Mouse (Mus musculus) limb, embryonic 10.5 days (tissue): ENCODE results near the gene Otos. TPM values are rescaled to one million over a fixed set of nuclear protein-coding genes. Genes with fewer than 3 reads are reported as not detected.

Experiments
- DNase-seq: peaks from one replicate; pipeline ENCODE4 v3.0.0-alpha.2; 2017; ENCODE audit warnings: low spot score
- H3K27ac ChIP-seq: fragments of 300-500 bp; sonication (generic); 2 replicates; pipeline ENCODE4 v1.5.1; 2016; ENCODE audit warnings: mild to moderate bottlenecking
- H3K27me3 ChIP-seq: fragments of 300-500 bp; sonication (generic); 2 replicates; pipeline ENCODE4 v1.6.1; 2016; ENCODE audit warnings: low read depth, mild to moderate bottlenecking; ENCODE audit not compliant: poor library complexity, severe bottlenecking
- H3K36me3 ChIP-seq: fragments of 300-500 bp; sonication (generic); 2 replicates; pipeline ENCODE4 v1.6.1; 2016; ENCODE audit warnings: mild to moderate bottlenecking, moderate library complexity
- H3K4me1 ChIP-seq: fragments of 300-500 bp; sonication (generic); 2 replicates; pipeline ENCODE4 v1.6.1; 2016
- H3K4me3 ChIP-seq: fragments of 300-500 bp; sonication (generic); 2 replicates; pipeline ENCODE4 v1.5.1; 2016; ENCODE audit warnings: mild to moderate bottlenecking, moderate library complexity
- H3K9me3 ChIP-seq: fragments of 300-500 bp; sonication (generic); replicated peaks from 2 replicates; pipeline ENCODE4 v1.6.1; 2016; ENCODE audit warnings: mild to moderate bottlenecking
- WGBS: fragments of 180-500 bp; shearing (Covaris S2); methylation state at CpG from one replicate; pipeline ENCODE4 v1.1.7; 2016; 5-methylcytosine and 5-hydroxymethylcytosine counted together
- polyA plus RNA-seq: library from polyadenylated mRNA; unstranded; fragments of >200 nt; fragmentation: Nextera tagmentation; extraction: Ambion mirVana; gene quantifications from 2 replicates; pipeline ENCODE4 v1.2.1, GENCODE M21; 2016

The Otos gene
- polyA plus RNA-seq, 1 experiment from 2014 or later = not detected

DNA sequence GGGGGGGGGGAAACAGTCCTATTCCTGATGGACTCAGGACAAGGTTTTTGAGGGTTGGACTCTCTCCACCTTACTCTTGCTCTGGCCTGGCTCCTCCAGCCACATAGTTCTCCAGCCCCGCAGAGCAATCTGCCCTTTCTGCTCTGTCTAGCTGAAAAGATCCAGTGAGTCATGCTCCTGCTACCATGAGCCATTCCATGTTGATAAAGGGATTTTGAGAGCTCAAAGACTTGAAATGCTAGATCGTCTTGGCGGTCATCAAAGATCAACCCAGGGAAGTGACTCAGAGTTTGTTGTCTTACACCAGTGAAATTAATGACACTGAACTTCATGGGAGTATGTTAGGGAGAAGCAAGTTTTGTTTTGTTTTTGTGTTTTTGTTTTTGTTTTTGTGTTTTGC is 20.8 kb upstream of the Otos start:
- DNase-seq = no peak
- Histone ChIP-seq H3K4me1 (peaks cover 9% of the 10 kb centered on the region; the same call in 1 of the 2 replicates), H3K36me3 (no peaks in the 10 kb centered on the region), H3K27me3 (no peaks in the 10 kb centered on the region), H3K27ac (no peak overlapping the region), H3K9me3 (no peaks in the 10 kb centered on the region), H3K4me3 (no peak overlapping the region)
- WGBS = 93% methylated on average over 3 of the region's 3 CpGs

DNA sequence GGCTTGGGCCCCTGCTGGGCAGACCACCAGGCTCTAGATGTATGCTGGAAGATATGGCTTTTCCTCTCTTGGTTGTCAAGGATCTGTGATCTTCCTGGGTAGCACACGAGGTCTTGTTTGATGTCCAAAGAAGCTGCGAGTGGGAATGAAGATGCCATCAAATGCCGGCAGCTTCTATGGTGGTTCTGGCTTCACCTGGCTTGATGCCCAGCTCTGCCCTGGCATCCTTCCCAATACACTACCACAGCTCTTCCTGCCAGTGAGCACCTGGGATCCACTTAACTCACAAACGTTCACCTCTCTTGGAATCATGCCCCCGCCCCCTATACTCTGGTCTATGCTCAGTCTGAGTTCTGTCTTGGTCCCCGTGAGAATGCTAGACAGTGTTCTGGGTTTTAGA is 18.5 kb upstream of the Otos start:
- no peak overlapping the region for H3K4me3 ChIP-seq
- no peaks in the 10 kb centered on the region for H3K4me1 ChIP-seq
- H3K36me3 ChIP-seq = no peaks in the 10 kb centered on the region
- DNase-seq = no peak
- no peak overlapping the region for H3K27ac ChIP-seq
- H3K27me3 ChIP-seq = no peaks in the 10 kb centered on the region
- H3K9me3 ChIP-seq = no peaks in the 10 kb centered on the region
- WGBS = 84% methylated on average over 6 of the region's 6 CpGs

DNA sequence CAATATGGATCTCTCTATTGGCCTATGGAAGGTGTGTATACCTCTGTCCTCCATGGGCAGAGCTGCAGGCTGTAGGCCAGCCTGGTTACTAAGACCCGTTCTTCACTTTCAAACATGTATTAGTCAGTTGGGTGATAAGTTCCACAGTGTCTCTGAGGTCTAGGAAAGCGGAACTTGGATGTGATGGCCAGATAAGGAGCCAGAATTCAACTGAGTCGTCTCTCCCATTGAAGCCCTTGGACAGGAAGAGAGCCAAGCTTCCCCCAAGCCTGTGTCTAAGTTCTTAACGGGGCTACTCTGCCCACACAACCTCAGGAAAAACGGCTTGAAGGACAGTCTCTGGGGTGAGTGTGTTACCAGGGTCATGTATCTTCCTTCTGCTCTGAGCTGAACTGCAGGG is 10.8 kb upstream of the Otos start:
- no peaks in the 10 kb centered on the region for H3K9me3 ChIP-seq

DNA sequence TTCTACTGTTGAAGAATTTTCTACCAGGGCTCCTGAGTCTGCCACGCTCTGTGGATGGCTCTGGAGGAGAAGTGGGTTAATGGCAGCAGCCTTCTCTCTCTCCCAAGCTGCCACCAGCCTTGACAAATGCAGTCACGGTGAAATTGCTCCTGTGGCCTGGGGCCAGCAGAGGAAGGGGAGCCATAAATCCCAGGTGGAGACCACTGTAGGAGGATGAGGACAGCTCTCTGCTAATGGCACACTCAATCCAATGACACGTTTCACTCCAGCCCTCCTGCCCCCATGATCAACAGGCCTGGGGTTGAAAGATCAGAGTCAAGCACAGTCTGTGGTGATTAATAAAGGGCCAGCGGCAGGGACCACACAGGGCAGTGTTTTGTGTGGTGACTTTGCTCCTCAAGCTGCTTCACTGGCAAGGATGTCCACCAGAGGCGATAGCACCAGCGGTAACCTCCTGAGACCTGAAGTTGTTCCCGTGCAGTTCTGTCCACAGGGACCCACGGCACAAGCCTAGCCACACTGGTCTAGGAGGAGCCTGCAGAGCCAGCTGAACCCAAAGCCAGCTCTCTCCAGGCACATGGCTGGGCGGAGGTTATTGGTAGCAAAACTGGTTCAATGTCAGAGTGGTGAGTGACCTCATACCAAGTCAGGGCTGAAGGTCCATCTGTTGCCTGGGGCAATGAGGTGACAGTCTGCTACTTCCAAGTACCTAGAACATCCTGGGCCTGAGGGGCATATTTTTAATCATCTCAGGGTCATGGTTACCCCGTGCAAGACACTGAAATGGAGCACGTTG is 8.6 kb upstream of the Otos start:
- no peaks in the 10 kb centered on the region for H3K9me3 ChIP-seq
- peaks cover 7% of the 10 kb centered on the region; the same call in 1 of the 2 replicates for H3K4me1 ChIP-seq
- H3K36me3 ChIP-seq = no peaks in the 10 kb centered on the region
- no peak for DNase-seq
- 0 out of 2 replicates have a peak, but pooled peaks cover 5% of the 10 kb centered on the region for H3K27me3 ChIP-seq
- no peak overlapping the region for H3K27ac ChIP-seq
- H3K4me3 ChIP-seq = no peak overlapping the region
- 62% methylated on average over 11 of the region's 11 CpGs for WGBS

More for the DNA sequence above, 10.8 kb upstream of the Otos start:
- no peak overlapping the region for H3K4me3 ChIP-seq
- H3K27me3 ChIP-seq = 0 out of 2 replicates have a peak, but pooled peaks cover 5% of the 10 kb centered on the region
- peaks cover 7% of the 10 kb centered on the region; the same call in 1 of the 2 replicates for H3K4me1 ChIP-seq
- no peak overlapping the region for H3K27ac ChIP-seq
- 74% methylated on average over 5 of the region's 5 CpGs for WGBS
- DNase-seq = no peak
- no peaks in the 10 kb centered on the region for H3K36me3 ChIP-seq

DNA sequence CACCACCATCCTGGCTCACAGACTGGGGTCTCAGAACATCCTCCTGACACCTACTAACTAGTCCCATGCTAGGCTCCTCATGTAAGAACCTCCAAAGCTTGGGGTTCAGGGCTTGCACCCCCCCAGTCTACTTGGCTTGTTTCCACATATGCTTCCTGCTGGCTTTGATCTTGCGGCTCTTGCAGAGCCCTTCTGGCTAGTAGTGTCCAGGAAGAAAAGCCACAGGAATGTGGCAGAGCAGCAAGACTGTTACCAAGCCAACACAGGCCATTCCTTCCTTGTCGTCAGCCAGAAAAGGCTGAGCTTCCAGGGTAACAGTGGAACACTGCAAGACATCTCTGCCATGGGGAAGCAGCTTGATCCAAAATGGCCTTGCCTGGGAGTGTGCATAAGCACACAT is 6.0 kb upstream of the Otos start:
- WGBS = 71% methylated on average over 2 of the region's 2 CpGs

DNA sequence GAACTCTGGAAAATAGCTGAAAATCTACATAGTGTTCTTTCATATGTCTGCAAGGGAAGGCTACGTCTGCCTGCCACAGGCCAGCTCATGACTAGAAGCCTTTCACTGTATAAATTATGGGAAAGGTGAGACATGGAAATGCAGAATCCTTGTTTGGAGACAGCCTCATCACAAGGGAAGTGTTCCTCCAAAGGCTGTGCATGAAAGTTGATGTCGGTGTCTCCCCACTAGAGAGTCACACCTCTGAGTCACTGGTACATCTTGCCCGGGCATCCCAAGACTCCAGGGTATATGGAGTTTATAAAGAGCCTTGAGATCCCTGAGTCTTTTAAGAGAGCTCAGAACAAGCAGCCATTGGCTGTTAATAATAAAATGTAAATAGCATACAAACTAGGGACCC is 4.5 kb upstream of the Otos start:
- Histone ChIP-seq H3K36me3 (no peaks in the 10 kb centered on the region), H3K27ac (no peak overlapping the region), H3K4me3 (no peak overlapping the region), H3K9me3 (no peaks in the 10 kb centered on the region), H3K27me3 (no peaks in the 10 kb centered on the region), H3K4me1 (peaks cover 10% of the 10 kb centered on the region)
- DNase-seq = no peak
- WGBS = 91% methylated on average over 3 of the region's 3 CpGs

More for the DNA sequence above, 6.0 kb upstream of the Otos start:
- Histone ChIP-seq H3K36me3 (no peaks in the 10 kb centered on the region), H3K27me3 (0 out of 2 replicates have a peak, but pooled peaks cover 5% of the 10 kb centered on the region), H3K4me1 (peaks cover 7% of the 10 kb centered on the region; the same call in 1 of the 2 replicates), H3K4me3 (no peak overlapping the region), H3K9me3 (no peaks in the 10 kb centered on the region), H3K27ac (no peak overlapping the region)
- no peak for DNase-seq

DNA sequence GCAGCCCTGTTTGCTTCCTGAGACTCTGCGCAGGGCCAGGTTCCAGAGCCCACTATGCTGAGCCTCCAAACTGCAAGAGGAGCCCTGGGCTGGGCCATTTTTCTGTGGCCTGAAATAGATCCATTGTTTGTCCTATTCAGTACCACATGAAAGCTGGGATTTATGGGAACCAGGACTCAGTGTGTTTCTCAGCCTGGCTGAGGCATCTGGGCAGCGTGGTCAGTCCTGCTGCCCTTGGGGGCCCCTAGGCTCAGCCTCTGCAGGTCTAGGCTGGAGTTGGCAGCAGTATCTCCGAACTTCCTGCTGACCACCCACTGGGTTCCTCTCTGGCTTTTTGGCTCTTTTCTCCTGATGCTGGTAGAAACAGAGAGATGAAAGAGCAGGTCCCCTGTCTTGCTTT is 2.8 kb upstream of the Otos start:
- Histone ChIP-seq H3K27ac (no peak overlapping the region), H3K4me1 (peaks cover 10% of the 10 kb centered on the region), H3K9me3 (no peaks in the 10 kb centered on the region), H3K4me3 (no peak overlapping the region), H3K36me3 (no peaks in the 10 kb centered on the region), H3K27me3 (no peaks in the 10 kb centered on the region)
- 82% methylated on average over 3 of the region's 3 CpGs for WGBS
- DNase-seq = no peak

DNA sequence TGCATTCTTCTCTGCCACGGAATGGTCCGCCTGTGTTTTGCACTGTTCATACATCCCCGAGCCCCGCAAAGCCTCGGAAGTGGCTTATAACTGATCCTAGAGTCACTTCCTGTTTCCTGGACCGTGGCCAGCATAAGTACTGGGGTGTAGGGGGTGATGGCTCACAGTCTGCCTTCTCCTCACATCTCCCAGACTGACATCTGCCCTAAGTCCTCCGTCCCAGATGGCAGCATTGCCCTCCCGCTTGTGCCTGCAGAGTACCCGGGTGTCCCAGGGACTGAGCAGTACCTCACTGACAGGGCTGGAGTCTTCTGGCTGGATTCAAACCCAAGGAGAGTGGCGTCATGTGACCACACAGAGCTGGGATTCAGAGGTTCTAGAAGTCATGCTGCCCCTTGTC is 444 bp downstream of the Otos start:
- Histone ChIP-seq H3K36me3 (no peaks in the 10 kb centered on the region), H3K4me3 (no peak overlapping the region), H3K4me1 (peaks cover 10% of the 10 kb centered on the region), H3K27me3 (no peaks in the 10 kb centered on the region), H3K9me3 (no peaks in the 10 kb centered on the region), H3K27ac (0 out of 2 replicates have a peak overlapping the region, but pooled peaks have one; percentile 20)
- no peak for DNase-seq
- 50% methylated on average over 10 of the region's 10 CpGs for WGBS

DNA sequence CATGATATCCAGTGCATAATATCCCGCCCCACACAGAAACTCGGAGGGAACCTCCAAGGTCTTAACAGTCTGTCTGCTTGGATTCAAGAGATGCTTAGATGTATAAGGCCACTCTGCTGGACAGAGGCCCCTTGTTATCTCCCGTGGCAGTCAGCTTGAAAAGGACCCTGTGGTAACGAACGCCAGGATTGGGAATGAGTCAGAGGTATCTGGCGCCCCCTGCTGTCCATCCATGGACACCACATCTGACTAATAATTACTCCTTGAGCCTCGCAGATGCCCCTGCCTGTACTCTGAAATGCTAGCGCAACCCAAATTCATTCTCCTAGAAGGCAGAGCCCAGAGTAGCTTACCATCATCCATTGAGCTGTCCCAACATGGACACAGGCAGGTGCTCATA is 889 bp downstream of the Otos start:
- Histone ChIP-seq H3K27me3 (no peaks in the 10 kb centered on the region), H3K27ac (no peak overlapping the region), H3K36me3 (no peaks in the 10 kb centered on the region), H3K4me1 (peaks cover 11% of the 10 kb centered on the region), H3K9me3 (no peaks in the 10 kb centered on the region), H3K4me3 (no peak overlapping the region)
- DNase-seq = peak; percentile 90
- WGBS = 13% methylated on average over 8 of the region's 8 CpGs

DNA sequence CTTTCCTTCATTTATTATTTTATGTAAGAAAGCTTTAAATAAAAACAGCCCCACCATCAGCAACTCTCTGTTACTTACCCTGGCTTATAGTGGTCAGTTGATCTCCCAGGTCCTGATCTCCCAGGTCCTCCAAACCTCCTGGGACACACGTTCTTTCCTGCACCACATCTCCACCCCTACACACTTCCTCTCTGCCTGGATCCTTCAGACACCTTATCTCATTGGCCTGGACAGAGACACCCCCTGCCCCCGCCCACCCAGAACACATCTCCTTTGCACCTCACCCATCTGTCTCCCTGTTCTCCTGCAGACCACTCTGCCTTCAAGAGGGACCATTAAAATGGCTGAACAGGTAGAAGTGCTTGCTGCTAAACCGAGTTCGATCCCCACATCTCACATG is 1.6 kb downstream of the Otos start:
- H3K27ac ChIP-seq = no peak overlapping the region
- H3K9me3 ChIP-seq = no peaks in the 10 kb centered on the region
- H3K27me3 ChIP-seq = no peaks in the 10 kb centered on the region
- no peak for DNase-seq
- 72% methylated on average over 4 of the region's 4 CpGs for WGBS
- no peaks in the 10 kb centered on the region for H3K36me3 ChIP-seq
- H3K4me3 ChIP-seq = no peak overlapping the region
- H3K4me1 ChIP-seq = peaks cover 18% of the 10 kb centered on the region

DNA sequence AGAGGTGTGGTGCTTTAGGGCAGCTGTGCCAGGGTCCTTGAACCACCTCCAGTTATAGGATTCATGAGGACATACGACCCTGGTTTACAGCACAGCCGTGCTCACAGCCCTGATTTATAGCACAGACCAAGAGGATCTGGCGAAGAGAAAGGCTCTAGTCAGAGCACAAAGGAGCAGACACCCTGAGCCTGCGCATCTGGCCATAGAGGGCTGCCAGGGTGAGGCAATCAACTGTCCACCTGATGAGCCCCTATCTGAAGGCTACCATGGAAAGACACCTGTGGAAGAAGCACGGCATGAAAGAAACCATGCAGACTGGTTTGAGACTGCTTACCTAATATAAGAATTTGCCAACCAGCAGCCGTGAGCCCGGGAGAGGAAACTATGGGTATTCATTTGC is 2.0 kb downstream of the Otos start:
- Histone ChIP-seq H3K4me3 (no peak overlapping the region), H3K36me3 (no peaks in the 10 kb centered on the region), H3K27ac (no peak overlapping the region), H3K27me3 (no peaks in the 10 kb centered on the region), H3K9me3 (no peaks in the 10 kb centered on the region), H3K4me1 (peaks cover 20% of the 10 kb centered on the region)
- DNase-seq = no peak
- WGBS = 69% methylated on average over 7 of the region's 7 CpGs

DNA sequence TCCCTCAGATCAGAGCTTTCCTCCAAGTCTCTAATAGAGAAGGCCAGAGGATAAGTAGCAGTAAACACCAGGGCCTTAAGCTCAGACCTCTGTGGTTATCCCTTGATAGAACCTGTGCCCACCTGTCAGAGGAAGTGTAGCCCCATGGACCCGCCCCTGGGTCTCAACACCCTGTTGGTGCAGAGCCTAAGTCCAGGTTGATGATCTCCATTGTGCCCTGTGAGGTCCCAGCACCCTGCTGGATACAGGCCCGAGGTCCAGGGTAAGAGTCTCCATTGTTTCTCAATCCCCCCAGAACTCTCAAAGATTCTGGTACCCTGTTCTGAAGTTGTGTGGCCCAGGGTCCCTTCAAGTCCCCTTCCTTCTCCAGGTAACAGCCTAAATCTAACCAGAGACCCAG is 2.5 kb downstream of the Otos start:
- no peak for DNase-seq
- Histone ChIP-seq H3K36me3 (no peaks in the 10 kb centered on the region), H3K27me3 (no peaks in the 10 kb centered on the region), H3K4me3 (no peak overlapping the region), H3K4me1 (peaks cover 22% of the 10 kb centered on the region), H3K9me3 (no peaks in the 10 kb centered on the region), H3K27ac (no peak overlapping the region)
- 73% methylated on average over 2 of the region's 2 CpGs for WGBS

DNA sequence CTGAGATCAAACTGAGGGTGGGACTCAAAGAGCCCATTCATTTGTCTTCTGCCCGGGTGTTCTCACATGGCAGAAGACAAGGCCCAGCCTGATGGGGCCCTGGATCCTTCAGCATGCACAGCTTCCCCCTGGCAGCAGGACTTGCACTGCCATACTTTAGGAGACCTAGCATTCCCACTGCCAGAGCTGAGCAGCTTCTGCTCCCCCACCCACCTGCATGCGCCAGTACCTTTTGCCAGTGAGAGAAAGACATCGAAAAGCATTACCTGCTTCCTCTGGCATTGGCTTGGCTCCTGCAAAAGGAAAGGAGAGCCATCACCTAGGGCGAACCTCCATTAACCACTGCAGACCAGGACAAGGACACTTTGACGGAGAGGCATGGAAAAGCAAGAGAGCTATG is 3.7 kb downstream of the Otos start:
- no peak for DNase-seq
- H3K4me1 ChIP-seq = peaks cover 34% of the 10 kb centered on the region
- H3K9me3 ChIP-seq = no peaks in the 10 kb centered on the region
- H3K27me3 ChIP-seq = no peaks in the 10 kb centered on the region
- H3K27ac ChIP-seq = no peak overlapping the region
- WGBS = 82% methylated on average over 5 of the region's 5 CpGs
- peaks cover 3% of the 10 kb centered on the region; the same call in 1 of the 2 replicates for H3K36me3 ChIP-seq
- H3K4me3 ChIP-seq = no peak overlapping the region
